Mouse (Mus musculus) G1E (cell line): ENCODE results near the gene Cracr2b. TPM values are rescaled to one million over a fixed set of nuclear protein-coding genes. Genes with fewer than 3 reads are reported as not detected.

Experiments
- ATAC-seq: 2 replicates; pipeline ENCODE4 v1.8.0; 2016; ENCODE audit warnings: mild to moderate bottlenecking; ENCODE audit not compliant: insufficient number of reproducible peaks, poor library complexity, low FRiP score, severe bottlenecking; ENCODE audit errors: extremely low read depth
- DNase-seq: peaks from one replicate; pipeline ENCODE4 v3.0.0; 2012; ENCODE audit warnings: low spot score
- H3K27me3 ChIP-seq: 2 replicates; pipeline ENCODE4 v1.6.1; 2012; ENCODE audit warnings: mild to moderate bottlenecking, low read length, inconsistent platforms; ENCODE audit not compliant: insufficient read depth
- H3K36me3 ChIP-seq: replicated peaks from 2 replicates; pipeline ENCODE3; 2012; ENCODE audit warnings: mild to moderate bottlenecking, inconsistent platforms
- H3K4me1 ChIP-seq: 2 replicates; pipeline ENCODE4 v1.6.1; 2012; ENCODE audit warnings: low read depth, low read length, inconsistent platforms, mixed read lengths; ENCODE audit not compliant: insufficient read depth
- H3K4me3 ChIP-seq: 2 replicates; pipeline ENCODE4 v1.5.1; 2012; ENCODE audit warnings: low read depth, mild to moderate bottlenecking, inconsistent platforms, low read length, moderate library complexity, mixed read lengths
- H3K9me3 ChIP-seq: replicated peaks from 2 replicates; pipeline ENCODE4 v1.6.1; 2012; ENCODE audit warnings: inconsistent platforms
- CTCF ChIP-seq: IDR thresholded peaks from 2 replicates; pipeline ENCODE4 v1.5.1; 2012; ENCODE audit warnings: low read depth, low read length, inconsistent platforms, mixed read lengths
- GATA1 ChIP-seq: IDR thresholded peaks from 2 replicates; pipeline ENCODE4 v1.6.1; 2012; ENCODE audit warnings: borderline replicate concordance, low read length, inconsistent platforms, mixed read lengths
- GATA2 ChIP-seq: IDR thresholded peaks from 2 replicates; pipeline ENCODE4 v1.6.1; 2012; ENCODE audit warnings: low read depth, low read length, inconsistent platforms, borderline replicate concordance
- POLR2AphosphoS5 ChIP-seq: IDR thresholded peaks from 2 replicates; pipeline ENCODE4 v1.6.1; 2012; ENCODE audit warnings: low read depth, low read length, inconsistent platforms; ENCODE audit not compliant: insufficient replicate concordance
- TAL1 ChIP-seq: conservative IDR thresholded peaks from 2 replicates; pipeline ENCODE4 v1.6.1; 2012; ENCODE audit warnings: low read depth, low read length, inconsistent platforms, mixed read lengths
- polyA plus RNA-seq: library from polyadenylated mRNA; stranded (reverse); fragments of >175 nt; gene quantifications from 2 replicates; pipeline ENCODE4 v1.2.3, GENCODE M21; 2012
- total RNA-seq, 2 experiments: library from RNA; stranded (forward) in 1 of 2; stranded (reverse) in 1 of 2; fragments of 200-1000 nt in 1 of 2; fragments of >200 nt in 1 of 2; fragmentation: Nextera tagmentation in 1 of 2; gene quantifications; 2 replicates each; pipeline ENCODE4 v1.2.3; 2014 to 2017

The Cracr2b gene
- total and polyA plus RNA-seq, 3 experiments: 0.44 TPM; not detected in 2

DNA sequence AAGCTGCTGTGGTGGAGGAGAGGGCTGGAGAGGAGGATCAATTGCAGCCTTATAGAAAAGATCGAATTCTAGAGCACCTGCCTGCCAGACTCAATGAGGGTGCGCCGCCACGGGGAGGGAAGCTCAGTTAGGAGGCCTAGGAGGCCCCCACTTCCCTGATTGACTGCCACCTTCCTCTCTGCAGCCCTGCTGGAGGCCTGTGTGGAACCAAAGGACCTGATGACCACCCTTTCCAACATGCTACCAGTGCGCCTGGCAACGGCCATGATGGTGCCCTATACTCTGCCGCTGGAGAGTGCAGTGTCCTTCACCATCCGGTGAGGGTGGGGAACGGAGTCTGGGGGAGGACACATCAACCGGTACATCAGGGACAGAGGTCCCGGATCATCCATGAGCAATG is 2.2 kb upstream of the Cracr2b start:
- no peak for TF ChIP-seq TAL1
- no peak for TF ChIP-seq GATA1
- no peak for TF ChIP-seq CTCF
- no peak for TF ChIP-seq GATA2
- TF ChIP-seq POLR2AphosphoS5: no peak
- no peaks in the 10 kb centered on the region for H3K9me3 ChIP-seq
- peaks cover 29% of the 10 kb centered on the region for H3K27me3 ChIP-seq
- peaks cover 48% of the 10 kb centered on the region for H3K4me1 ChIP-seq
- peaks cover 48% of the 10 kb centered on the region for H3K36me3 ChIP-seq
- no peak for DNase-seq
- ATAC-seq: no peak
- no peak overlapping the region for H3K4me3 ChIP-seq

DNA sequence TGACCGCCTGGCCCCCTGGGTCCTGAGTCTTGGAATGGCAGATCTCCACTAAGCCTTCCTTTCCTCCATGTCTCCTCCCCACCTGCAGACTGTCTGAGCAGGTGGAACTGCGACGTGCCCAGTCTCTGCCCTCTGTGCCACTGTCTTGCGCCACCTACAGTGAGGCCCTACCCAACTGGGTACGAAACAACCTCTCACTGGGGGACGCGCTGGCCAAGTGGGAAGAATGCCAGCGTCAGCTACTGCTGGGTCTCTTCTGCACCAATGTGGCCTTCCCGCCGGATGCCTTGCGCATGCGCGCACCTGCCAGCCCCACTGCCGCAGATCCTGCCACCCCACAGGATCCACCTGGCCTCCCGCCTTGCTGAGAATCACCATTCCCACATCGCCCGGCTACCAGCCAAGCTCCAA is 1.6 kb upstream of the Cracr2b start:
- Histone ChIP-seq H3K27me3 (peaks cover 36% of the 10 kb centered on the region), H3K4me3 (no peak overlapping the region), H3K4me1 (peaks cover 49% of the 10 kb centered on the region), H3K9me3 (no peaks in the 10 kb centered on the region), H3K36me3 (peaks cover 48% of the 10 kb centered on the region)
- DNase-seq (no peak), ATAC-seq (no peak)
- TF ChIP-seq GATA1 (no peak), POLR2AphosphoS5 (no peak), TAL1 (no peak), CTCF (no peak), GATA2 (no peak)

DNA sequence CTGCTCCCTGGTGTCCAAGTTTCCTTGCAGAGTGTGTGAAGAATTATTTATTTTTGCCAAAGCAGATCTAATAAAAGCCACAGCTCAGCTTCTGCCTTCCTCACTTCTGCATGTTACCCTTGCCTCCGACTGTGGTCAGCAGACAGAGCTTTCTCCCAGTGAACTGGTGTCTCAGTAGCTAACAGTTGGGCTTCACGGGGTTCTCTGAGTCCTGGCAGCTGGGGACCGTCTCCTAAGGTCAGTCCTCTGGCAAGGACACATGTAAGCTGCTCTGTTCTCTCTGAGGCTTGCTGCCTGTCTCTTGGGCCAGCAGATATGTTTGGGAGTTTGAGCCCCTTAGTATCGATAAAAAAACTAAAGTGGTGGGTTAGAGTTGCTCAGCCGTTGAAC is 898 bp upstream of the Cracr2b start:
- DNase-seq (no peak), ATAC-seq (no peak)
- TF ChIP-seq GATA1: no peak
- TF ChIP-seq TAL1: no peak
- no peak for TF ChIP-seq CTCF
- TF ChIP-seq POLR2AphosphoS5: no peak
- TF ChIP-seq GATA2: no peak
- peaks cover 50% of the 10 kb centered on the region for H3K4me1 ChIP-seq
- peaks cover 48% of the 10 kb centered on the region for H3K36me3 ChIP-seq
- H3K27me3 ChIP-seq: peaks cover 43% of the 10 kb centered on the region
- H3K4me3 ChIP-seq: no peak overlapping the region
- no peaks in the 10 kb centered on the region for H3K9me3 ChIP-seq

DNA sequence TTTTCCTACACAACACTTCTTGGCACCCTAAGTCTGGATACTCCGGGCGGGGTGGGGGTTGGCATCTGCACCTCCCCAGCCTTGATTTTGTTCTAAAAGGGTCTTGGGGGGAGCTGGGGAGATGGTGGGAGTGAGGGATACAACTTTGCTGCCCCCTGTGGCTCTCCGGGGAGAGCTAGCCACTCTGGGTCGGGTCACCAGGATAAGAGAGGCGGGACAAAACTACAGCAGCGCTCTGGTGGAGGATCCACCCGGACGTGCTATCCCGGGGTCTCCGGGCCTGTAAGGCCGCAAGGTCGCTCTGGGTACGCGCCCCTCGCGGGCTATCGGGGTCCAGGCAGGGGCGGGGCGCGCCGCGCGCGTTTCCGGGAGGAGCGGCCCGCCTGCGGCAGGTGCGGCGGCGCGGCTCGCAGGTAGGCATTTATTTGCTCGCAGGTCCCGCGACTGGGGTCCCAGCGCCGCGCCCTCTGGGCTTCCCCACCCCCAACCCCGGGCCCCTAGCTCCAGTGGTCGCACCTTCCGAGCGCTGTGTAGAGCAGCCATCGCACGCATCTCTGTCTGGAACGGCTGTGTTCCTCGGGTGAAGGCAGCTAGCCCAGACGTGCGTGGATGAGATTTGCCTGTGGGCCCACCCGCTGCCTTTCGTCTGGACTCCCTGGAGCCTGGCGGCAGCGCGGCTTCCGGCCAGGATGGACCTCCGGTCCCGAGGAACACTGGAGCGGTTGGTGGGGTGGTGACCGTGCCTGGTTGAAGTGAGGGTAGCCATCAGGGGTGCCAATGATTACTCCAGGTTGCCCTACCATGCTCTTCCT is 833 bp downstream of the Cracr2b start:
- DNase-seq: no peak
- Histone ChIP-seq H3K36me3 (peaks cover 44% of the 10 kb centered on the region), H3K4me3 (no peak overlapping the region), H3K4me1 (peaks cover 50% of the 10 kb centered on the region), H3K9me3 (no peaks in the 10 kb centered on the region), H3K27me3 (peaks cover 50% of the 10 kb centered on the region)
- ATAC-seq: no peak
- TF ChIP-seq GATA2 (no peak), TAL1 (no peak), POLR2AphosphoS5 (no peak), CTCF (no peak), GATA1 (no peak)

DNA sequence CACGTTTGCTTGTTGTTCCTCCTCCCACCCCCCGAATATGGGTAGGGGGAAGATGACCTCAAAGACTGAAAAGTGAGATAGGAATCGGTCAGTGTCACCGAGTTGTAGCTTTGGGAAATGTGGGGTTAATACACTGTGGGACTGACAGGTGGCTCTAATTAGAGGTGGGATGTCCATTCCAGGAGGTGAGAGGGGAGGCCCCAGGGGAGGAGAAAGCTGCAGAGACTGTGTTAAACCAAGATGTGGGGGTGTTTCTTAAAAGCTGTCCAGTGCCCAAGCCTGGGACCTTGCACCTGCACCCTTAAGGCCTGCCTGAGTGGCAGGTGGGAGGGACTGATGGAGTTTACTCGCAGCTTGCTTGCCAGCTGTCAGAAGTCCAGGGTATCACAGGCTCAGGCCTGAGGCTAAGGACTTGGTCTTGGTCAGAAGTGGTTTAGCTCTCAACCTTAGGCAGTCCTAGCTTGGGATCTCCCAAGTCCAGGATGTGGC is 1.5 kb downstream of the Cracr2b start:
- no peak for DNase-seq
- Histone ChIP-seq H3K9me3 (no peaks in the 10 kb centered on the region), H3K4me3 (no peak overlapping the region), H3K36me3 (peaks cover 38% of the 10 kb centered on the region), H3K4me1 (peaks cover 49% of the 10 kb centered on the region), H3K27me3 (peaks cover 50% of the 10 kb centered on the region)
- ATAC-seq: no peak
- TF ChIP-seq GATA2 (no peak), GATA1 (no peak), CTCF (no peak), POLR2AphosphoS5 (no peak), TAL1 (no peak)

DNA sequence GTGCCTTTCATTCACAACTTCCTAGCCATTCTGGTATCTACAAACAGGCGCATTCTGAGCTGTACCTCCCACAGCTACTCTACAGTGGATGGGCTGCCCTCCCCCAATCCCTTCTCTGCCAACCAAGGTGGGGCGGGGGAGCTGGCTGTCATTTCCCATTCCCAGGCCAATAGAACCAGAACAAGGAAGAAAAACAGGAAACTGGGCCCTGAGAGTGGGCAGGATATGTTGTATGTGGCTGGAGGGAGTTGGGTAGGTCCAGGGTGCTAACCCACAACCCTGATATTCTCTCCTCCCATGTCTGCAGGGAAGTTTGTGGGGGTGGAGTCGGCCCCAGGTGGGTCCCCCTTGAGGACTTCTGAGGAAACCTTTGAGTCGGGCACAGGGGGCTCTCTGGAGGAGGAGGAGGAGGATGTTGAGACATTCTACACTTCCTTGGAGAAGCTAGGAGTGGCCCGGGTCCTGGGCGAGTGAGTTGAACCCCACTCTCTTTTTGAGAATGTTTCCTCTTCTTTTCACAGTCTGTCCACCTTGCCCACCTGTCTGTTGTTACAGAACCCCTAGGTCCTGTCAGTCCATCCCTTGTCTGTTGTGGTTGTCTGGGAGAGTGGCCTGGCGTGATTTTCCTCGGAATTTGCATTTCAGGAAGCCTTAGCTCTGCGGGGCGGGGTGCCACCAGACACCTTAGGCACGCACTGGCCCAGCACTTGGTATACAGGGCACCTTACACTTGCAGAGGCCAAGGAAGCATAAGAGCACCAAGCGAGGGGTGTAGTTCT is 3.1 kb downstream of the Cracr2b start:
- H3K9me3 ChIP-seq: no peaks in the 10 kb centered on the region
- ATAC-seq (no peak), DNase-seq (no peak)
- no peak overlapping the region for H3K4me3 ChIP-seq
- peaks cover 58% of the 10 kb centered on the region for H3K4me1 ChIP-seq
- H3K36me3 ChIP-seq: peaks cover 26% of the 10 kb centered on the region
- peaks cover 50% of the 10 kb centered on the region for H3K27me3 ChIP-seq
- TF ChIP-seq CTCF (no peak), GATA1 (no peak), GATA2 (no peak), POLR2AphosphoS5 (no peak), TAL1 (no peak)
